Mouse (Mus musculus): ENCODE results near the gene 5330417C22Rik. TPM values are rescaled to one million over a fixed set of nuclear protein-coding genes. Genes with fewer than 3 reads are reported as not detected.
A peak's percentile ranks its signal among the peaks of the same experiment; 100 is the strongest.

Gene 5330417C22Rik
- polyA plus RNA-seq, 1 experiment from 2014 or later: 3.1 TPM

DNA sequence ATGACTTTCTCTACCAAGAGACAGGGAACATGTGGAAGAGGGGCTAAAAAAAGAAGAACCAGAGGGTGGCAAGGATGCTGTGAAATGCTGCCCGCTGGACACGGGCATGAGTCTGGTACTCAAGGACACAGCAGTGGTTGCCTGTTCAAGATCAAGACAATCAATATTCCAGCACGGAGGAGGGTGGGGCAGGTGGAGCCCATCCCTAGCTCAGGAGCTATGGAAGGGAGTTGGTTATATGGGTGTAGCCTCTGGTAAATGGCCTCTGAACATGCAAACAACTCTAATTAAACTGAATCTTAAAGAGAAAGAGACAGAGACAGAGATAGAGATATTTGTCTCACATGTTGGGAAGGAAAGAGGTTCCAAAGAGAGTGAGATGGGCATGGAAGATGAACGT, 51.6 kb downstream of the 5330417C22Rik start:
- no peaks in the 10 kb centered on the region for H3K9me3 ChIP-seq (replicated peaks)
- H3K27me3 ChIP-seq: no peaks in the 10 kb centered on the region
- WGBS: 87% methylated on average over 4 of the region's 4 CpGs
- H3K9ac ChIP-seq: no peak overlapping the region
- no peak overlapping the region for H3K4me3 ChIP-seq
- H3K4me1 ChIP-seq: no peaks in the 10 kb centered on the region
- H3K36me3 ChIP-seq: no peaks in the 10 kb centered on the region
- no peak for ATAC-seq (ENCODE audit: low FRiP score)
- no peak overlapping the region for H3K4me2 ChIP-seq (replicated peaks)
- H3K27ac ChIP-seq: no peak overlapping the region

- Histone ChIP-seq H3K4me1 (no peaks in the 10 kb centered on the region), H3K27me3 (no peaks in the 10 kb centered on the region), H3K27ac (no peak overlapping the region), H3K4me3 (no peak overlapping the region), H3K4me2 (replicated peaks) (no peak overlapping the region), H3K9me3 (replicated peaks) (no peaks in the 10 kb centered on the region), H3K9ac (no peak overlapping the region), H3K36me3 (no peaks in the 10 kb centered on the region)
- ATAC-seq (ENCODE audit: low FRiP score): no peak
- 86% methylated on average over 4 of the region's 4 CpGs for WGBS
Observed at GRCm38 (mm10) chr3:108478800-108479199, 57.5 kb downstream of the 5330417C22Rik start.

DNA sequence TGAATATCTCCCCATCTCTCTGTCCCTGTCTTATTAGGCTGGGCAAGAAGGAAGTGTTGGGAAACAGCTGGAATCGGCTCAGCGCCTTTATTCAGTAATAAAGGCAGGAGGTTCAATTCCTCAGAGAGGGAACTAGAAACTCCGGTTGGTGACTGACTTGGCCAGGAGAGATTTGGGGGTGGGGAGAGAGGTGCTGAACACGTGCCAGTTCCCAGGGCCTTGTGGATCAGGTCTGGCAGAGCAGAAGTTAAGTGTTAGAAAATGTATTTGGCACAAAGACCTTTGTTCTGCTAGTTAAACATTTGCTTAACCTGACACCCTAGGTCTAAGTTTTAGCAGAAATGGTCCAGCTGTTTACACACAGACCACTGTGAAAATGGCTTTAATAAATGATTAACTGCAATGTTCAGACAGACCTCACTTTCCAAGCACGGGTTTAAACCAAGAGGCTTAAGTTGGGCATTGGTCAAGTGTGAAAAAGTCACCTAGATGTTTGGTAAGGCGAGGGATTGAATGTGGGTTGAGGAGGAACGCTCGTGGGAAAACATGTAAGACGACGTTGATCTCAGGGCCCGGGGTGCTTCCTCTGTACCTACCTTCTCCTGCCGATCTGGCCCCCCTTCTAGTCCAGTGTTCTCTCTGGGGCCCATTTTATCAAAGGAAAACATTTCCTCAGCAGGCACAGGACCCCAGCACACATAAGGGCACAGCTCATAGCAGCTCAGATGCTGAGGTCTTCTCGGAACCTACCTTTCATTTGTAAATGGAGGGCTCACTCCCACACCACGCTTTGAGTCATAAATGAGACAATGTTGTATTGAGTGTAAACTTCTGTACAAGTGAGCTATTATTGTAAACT, 59.3 kb downstream of the 5330417C22Rik start:
- Histone ChIP-seq H3K4me3 (no peak overlapping the region), H3K9ac (no peak overlapping the region), H3K27me3 (no peaks in the 10 kb centered on the region), H3K9me3 (replicated peaks) (no peaks in the 10 kb centered on the region), H3K27ac (no peak overlapping the region), H3K36me3 (no peaks in the 10 kb centered on the region), H3K4me1 (no peaks in the 10 kb centered on the region), H3K4me2 (replicated peaks) (no peak overlapping the region)
- ATAC-seq (ENCODE audit: low FRiP score): no peak
- WGBS: 53% methylated on average over 14 of the region's 14 CpGs

- Histone ChIP-seq H3K4me1 (no peaks in the 10 kb centered on the region), H3K4me3 (no peak overlapping the region), H3K36me3 (no peaks in the 10 kb centered on the region), H3K9ac (no peak overlapping the region), H3K27ac (no peak overlapping the region), H3K27me3 (no peaks in the 10 kb centered on the region), H3K9me3 (replicated peaks) (no peaks in the 10 kb centered on the region), H3K4me2 (replicated peaks) (no peak overlapping the region)
- ATAC-seq (ENCODE audit: low FRiP score): no peak
- 80% methylated on average over 5 of the region's 5 CpGs for WGBS
Observed at GRCm38 (mm10) chr3:108475496-108475895, 60.8 kb downstream of the 5330417C22Rik start.

- no peak for ATAC-seq (ENCODE audit: low FRiP score)
- Histone ChIP-seq H3K36me3 (no peaks in the 10 kb centered on the region), H3K4me2 (replicated peaks) (no peak overlapping the region), H3K27ac (no peak overlapping the region), H3K9ac (no peak overlapping the region), H3K27me3 (no peaks in the 10 kb centered on the region), H3K4me3 (no peak overlapping the region), H3K9me3 (replicated peaks) (no peaks in the 10 kb centered on the region), H3K4me1 (no peaks in the 10 kb centered on the region)
- 94% methylated on average over 7 of the region's 7 CpGs for WGBS
Observed at GRCm38 (mm10) chr3:108474969-108475368, 61.4 kb downstream of the 5330417C22Rik start.

- H3K9ac ChIP-seq: no peak overlapping the region
- no peak overlapping the region for H3K4me3 ChIP-seq
- 0 out of 2 replicates have a peak, but pooled peaks cover 2% of the 10 kb centered on the region for H3K4me1 ChIP-seq
- H3K4me2 ChIP-seq (replicated peaks): no peak overlapping the region
- ATAC-seq (ENCODE audit: low FRiP score): peak; percentile 36; the same call in 1 of the 2 replicates
- no peak overlapping the region for H3K27ac ChIP-seq
- H3K36me3 ChIP-seq: no peaks in the 10 kb centered on the region
- no peaks in the 10 kb centered on the region for H3K9me3 ChIP-seq (replicated peaks)
- H3K27me3 ChIP-seq: no peaks in the 10 kb centered on the region
- 58% methylated on average over 8 of the region's 8 CpGs for WGBS
Observed at GRCm38 (mm10) chr3:108467760-108468159, 68.6 kb downstream of the 5330417C22Rik start.

- Histone ChIP-seq H3K27me3 (no peaks in the 10 kb centered on the region), H3K4me3 (no peak overlapping the region), H3K27ac (no peak overlapping the region), H3K9me3 (replicated peaks) (no peaks in the 10 kb centered on the region), H3K4me1 (0 out of 2 replicates have a peak, but pooled peaks cover 2% of the 10 kb centered on the region), H3K9ac (no peak overlapping the region), H3K4me2 (replicated peaks) (no peak overlapping the region), H3K36me3 (no peaks in the 10 kb centered on the region)
- ATAC-seq (ENCODE audit: low FRiP score): no peak
- 87% methylated on average over 6 of the region's 6 CpGs for WGBS
Observed at GRCm38 (mm10) chr3:108466425-108466824, 69.9 kb downstream of the 5330417C22Rik start.

GRCm38 (mm10) chr3:108458866-108459265, 77.5 kb downstream of the 5330417C22Rik start:
- Histone ChIP-seq H3K27me3 (no peaks in the 10 kb centered on the region), H3K4me2 (replicated peaks) (no peak overlapping the region), H3K9me3 (replicated peaks) (no peaks in the 10 kb centered on the region), H3K4me1 (no peaks in the 10 kb centered on the region), H3K9ac (no peak overlapping the region), H3K4me3 (no peak overlapping the region), H3K27ac (no peak overlapping the region), H3K36me3 (no peaks in the 10 kb centered on the region)
- ATAC-seq (ENCODE audit: low FRiP score): no peak
- WGBS: 45% methylated on average over 10 of the region's 10 CpGs

DNA sequence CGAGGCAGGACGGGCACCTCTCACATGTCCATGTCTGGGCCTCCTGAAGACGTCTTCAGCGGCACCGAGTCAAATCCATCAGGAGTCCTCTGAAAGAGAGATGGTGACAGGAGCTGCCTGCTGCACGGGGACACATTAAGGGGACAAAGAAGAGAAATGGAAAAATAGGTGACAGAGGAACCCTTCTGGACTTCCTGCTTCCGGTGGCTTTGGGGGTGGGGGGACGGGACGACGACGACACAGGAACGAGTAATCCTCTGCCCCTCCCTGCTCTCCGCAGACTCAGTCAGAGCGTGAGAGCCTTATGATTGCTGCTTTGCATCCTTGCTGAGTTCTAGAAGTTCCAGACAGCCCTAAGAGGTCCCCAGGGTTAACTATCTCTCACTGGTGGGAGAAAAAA, 78.0 kb downstream of the 5330417C22Rik start:
- Histone ChIP-seq H3K9me3 (replicated peaks) (no peaks in the 10 kb centered on the region), H3K36me3 (no peaks in the 10 kb centered on the region), H3K27ac (no peak overlapping the region), H3K4me2 (replicated peaks) (no peak overlapping the region), H3K4me3 (no peak overlapping the region), H3K9ac (no peak overlapping the region), H3K4me1 (no peaks in the 10 kb centered on the region), H3K27me3 (no peaks in the 10 kb centered on the region)
- ATAC-seq (ENCODE audit: low FRiP score): no peak
- WGBS: 60% methylated on average over 14 of the region's 14 CpGs

GRCm38 (mm10) chr3:108454172-108454571, 82.2 kb downstream of the 5330417C22Rik start:
- 94% methylated on average over 1 of the region's 1 CpGs for WGBS
- Histone ChIP-seq H3K4me1 (no peaks in the 10 kb centered on the region), H3K27me3 (no peaks in the 10 kb centered on the region), H3K9ac (no peak overlapping the region), H3K4me2 (replicated peaks) (no peak overlapping the region), H3K9me3 (replicated peaks) (no peaks in the 10 kb centered on the region), H3K27ac (no peak overlapping the region), H3K36me3 (no peaks in the 10 kb centered on the region), H3K4me3 (no peak overlapping the region)
- ATAC-seq (ENCODE audit: low FRiP score): no peak

GRCm38 (mm10) chr3:108451969-108452368, 84.4 kb downstream of the 5330417C22Rik start:
- H3K9me3 ChIP-seq (replicated peaks): no peaks in the 10 kb centered on the region
- H3K4me1 ChIP-seq: no peaks in the 10 kb centered on the region
- H3K9ac ChIP-seq: no peak overlapping the region
- no peak for ATAC-seq (ENCODE audit: low FRiP score)
- H3K27ac ChIP-seq: no peak overlapping the region
- 89% methylated on average over 2 of the region's 2 CpGs for WGBS
- H3K4me2 ChIP-seq (replicated peaks): no peak overlapping the region
- H3K4me3 ChIP-seq: no peak overlapping the region
- H3K27me3 ChIP-seq: no peaks in the 10 kb centered on the region
- no peaks in the 10 kb centered on the region for H3K36me3 ChIP-seq

GRCm38 (mm10) chr3:108445366-108445705, 91.0 kb downstream of the 5330417C22Rik start:
- 15% methylated on average over 6 of the region's 6 CpGs for WGBS
- ATAC-seq (ENCODE audit: low FRiP score): peak; percentile 53
- H3K4me2 ChIP-seq (replicated peaks): peak overlapping the region; percentile 96

More at GRCm38 (mm10) chr3:108445366-108445705, 91.0 kb downstream of the 5330417C22Rik start:
- Histone ChIP-seq H3K36me3 (0 out of 2 replicates have a peak, but pooled peaks cover 6% of the 10 kb centered on the region), H3K27me3 (no peaks in the 10 kb centered on the region), H3K9me3 (replicated peaks) (no peaks in the 10 kb centered on the region), H3K9ac (peak overlapping the region; percentile 90), H3K4me1 (peaks cover 38% of the 10 kb centered on the region), H3K27ac (peak overlapping the region; percentile 91), H3K4me3 (peak overlapping the region; percentile 86)

All from hindbrain, embryonic 12.5 days (tissue).